Mouse (Mus musculus) intestine, embryonic 16.5 days (tissue): ENCODE results near the gene Tmem88. TPM values are rescaled to one million over a fixed set of nuclear protein-coding genes. Genes with fewer than 3 reads are reported as not detected.

ENCODE experiments used
- ATAC-seq: fragments of 200-750 bp; cut with Nextera tagmentation; 2 replicates; pipeline ENCODE4 v1.8.0; 2017; ENCODE audit warnings: moderate TSS enrichment, moderate library complexity
- H3K27ac ChIP-seq: fragments of 300-500 bp; sonication (generic); 2 replicates; pipeline ENCODE4 v1.5.1; 2014; ENCODE audit warnings: mild to moderate bottlenecking, low read length
- H3K27me3 ChIP-seq: fragments of 300-500 bp; sonication (generic); replicated peaks from 2 replicates; pipeline ENCODE4 v1.6.1; 2014; ENCODE audit warnings: low read length, control low read depth, mixed read lengths; ENCODE audit not compliant: control insufficient read depth, insufficient read depth
- H3K36me3 ChIP-seq: fragments of 300-500 bp; sonication (generic); 2 replicates; pipeline ENCODE4 v1.6.1; 2014; ENCODE audit warnings: low read length, control low read depth; ENCODE audit not compliant: control insufficient read depth, insufficient read depth
- H3K4me1 ChIP-seq: fragments of 300-500 bp; sonication (generic); 2 replicates; pipeline ENCODE4 v1.6.1; 2014; ENCODE audit warnings: low read length, control low read depth, mixed read lengths; ENCODE audit not compliant: control insufficient read depth, insufficient read depth
- H3K4me2 ChIP-seq: fragments of 300-500 bp; sonication (generic); 2 replicates; pipeline ENCODE4 v1.6.1; 2014; ENCODE audit warnings: low read depth, low read length, control low read depth
- H3K4me3 ChIP-seq: fragments of 300-500 bp; sonication (generic); 2 replicates; pipeline ENCODE4 v1.5.1; 2014; ENCODE audit warnings: mild to moderate bottlenecking, low read length
- H3K9ac ChIP-seq: fragments of 300-500 bp; sonication (generic); 2 replicates; pipeline ENCODE4 v1.6.1; 2014; ENCODE audit warnings: low read depth, low read length
- H3K9me3 ChIP-seq: fragments of 300-500 bp; sonication (generic); 2 replicates; pipeline ENCODE4 v1.6.1; 2016; ENCODE audit warnings: low read length, control low read depth; ENCODE audit not compliant: control insufficient read depth
- WGBS: fragments of 180-500 bp; shearing (Covaris S2); extraction: QIAGEN DNeasy Blood & Tissue Kit; methylation state at CpG from one replicate; pipeline ENCODE4 v1.1.7; 2014; 5-methylcytosine and 5-hydroxymethylcytosine counted together
- polyA plus RNA-seq: library from polyadenylated mRNA; unstranded; fragments of >200 nt; fragmentation: Nextera tagmentation; extraction: Ambion mirVana; gene quantifications from 2 replicates; pipeline ENCODE4 v1.2.1, GENCODE M21; 2015

Tmem88 gene
- polyA plus RNA-seq, 1 experiment from 2014 or later, result 31.0 TPM

DNA sequence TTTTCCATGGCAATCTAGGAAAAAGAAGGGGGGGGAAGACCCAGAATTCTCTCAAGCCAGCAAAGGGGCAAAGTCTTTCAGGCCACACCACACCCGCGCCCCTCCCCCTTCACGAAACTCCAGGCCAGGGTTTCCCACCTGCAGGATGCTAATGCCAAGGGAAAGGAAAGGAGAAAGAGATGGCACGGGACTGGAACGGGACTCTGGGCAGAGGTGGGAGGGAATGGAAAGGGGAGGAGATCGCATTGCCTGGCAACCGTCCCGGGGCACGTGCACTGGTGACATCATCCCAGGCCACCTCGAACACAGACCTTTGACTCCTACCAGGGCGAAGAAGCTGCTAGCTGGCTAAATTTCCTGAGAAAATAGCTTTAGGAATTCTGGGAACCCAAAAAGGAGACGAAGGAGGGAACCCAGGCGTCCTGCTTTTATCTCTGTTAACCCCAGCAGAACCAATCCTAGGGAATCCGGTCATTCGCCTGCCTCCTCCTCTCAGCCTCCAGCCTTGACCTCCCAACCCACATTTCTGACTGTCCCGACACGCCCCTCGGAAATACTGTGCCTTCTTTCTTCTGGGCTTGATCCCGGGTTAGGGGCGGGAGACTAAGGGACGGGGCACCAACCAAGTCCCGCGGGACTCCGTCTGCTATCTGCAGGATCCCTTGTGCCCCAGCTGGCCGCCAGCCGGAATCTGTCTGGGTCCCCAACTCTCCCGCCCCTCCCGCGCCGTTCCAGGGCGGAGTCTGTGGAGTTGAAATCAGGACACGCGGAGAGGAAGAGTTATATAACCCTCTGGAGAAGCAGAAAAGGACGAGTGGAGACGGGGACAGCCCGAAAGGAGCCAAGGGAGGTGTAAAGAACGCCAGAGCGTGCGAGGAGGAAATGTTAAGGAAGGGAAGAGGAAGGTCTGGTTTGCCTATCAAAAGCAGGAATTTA, 19.7 kb upstream of the Tmem88 start:
- no peaks in the 10 kb centered on the region for H3K36me3 ChIP-seq
- H3K4me2 ChIP-seq, result peak overlapping the region; percentile 97
- H3K4me3 ChIP-seq, result peak overlapping the region; percentile 65
- peaks cover 46% of the 10 kb centered on the region for H3K4me1 ChIP-seq
- peak overlapping the region; percentile 75 for H3K9ac ChIP-seq
- peak; percentile 57 for ATAC-seq
- H3K27ac ChIP-seq, result peak overlapping the region; percentile 98
- H3K9me3 ChIP-seq, result no peaks in the 10 kb centered on the region
- H3K27me3 ChIP-seq, result peaks cover 6% of the 10 kb centered on the region; the same call in 1 of the 2 replicates
- WGBS, result 0% methylated on average over 39 of the region's 39 CpGs

- Histone ChIP-seq H3K9ac (peak overlapping the region; percentile 75), H3K4me1 (peaks cover 53% of the 10 kb centered on the region)
Observed at GRCm38 (mm10) chr11:69416921-69417448, 19.0 kb upstream of the Tmem88 start.

DNA sequence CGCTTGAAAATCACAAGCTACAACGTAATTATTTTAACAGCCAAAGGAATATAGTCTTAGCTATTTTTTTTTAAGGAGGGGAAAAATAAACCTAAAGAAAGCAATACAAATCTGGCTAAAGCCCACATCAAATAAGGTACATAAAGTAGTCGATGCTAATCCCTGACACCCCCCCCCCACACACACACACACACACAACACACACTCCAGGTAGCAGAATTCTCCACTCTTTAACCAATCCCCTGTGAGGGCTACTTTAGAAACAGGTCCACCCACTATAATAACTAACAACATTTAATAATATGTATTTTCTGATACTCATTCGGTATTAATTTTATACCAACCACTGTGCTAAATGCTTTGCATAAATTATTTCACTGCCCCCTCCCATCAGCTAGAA, 18.5 kb upstream of the Tmem88 start:
- H3K9me3 ChIP-seq, result no peaks in the 10 kb centered on the region
- no peak for ATAC-seq
- WGBS, result 2% methylated on average over 4 of the region's 4 CpGs
- peak overlapping the region; percentile 75 for H3K9ac ChIP-seq
- H3K4me1 ChIP-seq, result peaks cover 56% of the 10 kb centered on the region
- H3K36me3 ChIP-seq, result no peaks in the 10 kb centered on the region
- peaks cover 4% of the 10 kb centered on the region; the same call in 1 of the 2 replicates for H3K27me3 ChIP-seq
- H3K4me3 ChIP-seq, result peak overlapping the region; percentile 65
- H3K4me2 ChIP-seq, result peak overlapping the region; percentile 97
- peak overlapping the region; percentile 98 for H3K27ac ChIP-seq

More at GRCm38 (mm10) chr11:69416921-69417448, 19.0 kb upstream of the Tmem88 start:
- H3K27ac ChIP-seq, result peak overlapping the region; percentile 98
- 5% methylated on average over 8 of the region's 8 CpGs for WGBS
- ATAC-seq, result no peak; the same call in 1 of the 2 replicates
- peak overlapping the region; percentile 97 for H3K4me2 ChIP-seq
- H3K36me3 ChIP-seq, result no peaks in the 10 kb centered on the region
- peak overlapping the region; percentile 65 for H3K4me3 ChIP-seq
- peaks cover 6% of the 10 kb centered on the region; the same call in 1 of the 2 replicates for H3K27me3 ChIP-seq
- H3K9me3 ChIP-seq, result no peaks in the 10 kb centered on the region

DNA sequence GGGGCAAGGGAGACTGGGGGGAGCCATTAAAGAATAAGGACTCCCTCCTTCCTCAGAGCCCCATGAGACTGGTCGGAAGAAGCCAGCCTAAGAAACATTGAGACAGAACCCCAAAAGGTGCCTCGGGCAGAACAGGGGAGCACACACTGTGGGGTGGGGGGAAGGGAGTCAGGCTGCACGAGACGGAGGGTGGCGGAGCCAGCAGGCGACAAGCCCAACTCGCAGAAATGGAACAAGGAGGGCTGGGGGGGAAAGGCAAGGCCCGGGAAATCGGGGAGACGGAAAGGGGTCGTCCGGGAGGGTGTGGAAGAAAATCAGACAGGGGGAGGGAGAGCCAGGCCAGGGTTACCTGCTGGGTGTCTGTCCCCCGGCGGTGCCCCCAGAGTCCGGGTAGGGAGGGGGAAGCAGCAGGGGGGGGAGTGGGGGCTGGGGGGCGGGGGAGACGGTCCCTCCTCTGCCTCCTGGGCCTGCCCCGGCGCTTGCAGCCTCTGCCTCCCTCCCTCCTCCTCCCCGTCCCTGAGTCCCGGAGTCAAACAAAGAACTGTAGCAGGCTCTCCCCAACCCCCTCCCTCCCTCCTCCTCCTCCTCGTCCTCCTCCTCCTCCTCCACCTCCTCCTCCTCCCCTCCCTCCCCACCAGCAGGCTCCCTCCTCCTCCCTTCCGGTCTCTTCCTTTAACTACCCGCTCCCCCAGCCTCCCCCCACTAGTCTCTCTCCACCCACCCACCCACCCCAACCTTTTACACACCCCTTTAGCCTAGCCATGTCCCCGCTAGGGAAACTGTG, 17.8 kb upstream of the Tmem88 start:
- Histone ChIP-seq H3K4me1 (peaks cover 50% of the 10 kb centered on the region), H3K36me3 (no peaks in the 10 kb centered on the region), H3K4me3 (peak overlapping the region; percentile 65), H3K9ac (peak overlapping the region; percentile 75), H3K27me3 (no peaks in the 10 kb centered on the region; the same call in 1 of the 2 replicates), H3K27ac (peak overlapping the region; percentile 98), H3K4me2 (peak overlapping the region; percentile 97), H3K9me3 (no peaks in the 10 kb centered on the region)
- under 1% methylated on average over 17 of the region's 25 CpGs for WGBS
- no peak for ATAC-seq

DNA sequence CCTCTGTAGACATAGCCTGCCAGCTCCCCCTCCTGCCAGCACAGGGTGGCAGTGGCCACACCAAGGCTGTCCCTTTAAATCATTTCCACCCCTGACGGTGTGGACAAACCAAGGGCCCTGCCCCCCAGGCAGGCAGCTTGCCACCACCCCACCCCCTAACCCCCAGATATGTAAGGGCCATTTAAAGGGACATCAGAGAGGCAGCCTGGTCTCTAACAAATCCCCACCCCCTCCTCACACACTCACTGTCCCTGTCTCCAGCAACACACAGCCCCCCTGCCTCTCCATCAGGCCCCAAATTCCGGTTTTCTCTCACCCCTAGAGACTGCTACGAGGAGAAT, 17.3 kb upstream of the Tmem88 start:
- no peaks in the 10 kb centered on the region for H3K36me3 ChIP-seq
- no peaks in the 10 kb centered on the region for H3K9me3 ChIP-seq
- H3K9ac ChIP-seq, result peak overlapping the region; percentile 74
- H3K27me3 ChIP-seq, result no peaks in the 10 kb centered on the region
- H3K4me1 ChIP-seq, result peaks cover 49% of the 10 kb centered on the region
- ATAC-seq, result no peak
- H3K4me3 ChIP-seq, result peak overlapping the region; percentile 65
- H3K4me2 ChIP-seq, result peak overlapping the region; percentile 97
- H3K27ac ChIP-seq, result peak overlapping the region; percentile 96
- 0% methylated on average over 3 of the region's 3 CpGs for WGBS

DNA sequence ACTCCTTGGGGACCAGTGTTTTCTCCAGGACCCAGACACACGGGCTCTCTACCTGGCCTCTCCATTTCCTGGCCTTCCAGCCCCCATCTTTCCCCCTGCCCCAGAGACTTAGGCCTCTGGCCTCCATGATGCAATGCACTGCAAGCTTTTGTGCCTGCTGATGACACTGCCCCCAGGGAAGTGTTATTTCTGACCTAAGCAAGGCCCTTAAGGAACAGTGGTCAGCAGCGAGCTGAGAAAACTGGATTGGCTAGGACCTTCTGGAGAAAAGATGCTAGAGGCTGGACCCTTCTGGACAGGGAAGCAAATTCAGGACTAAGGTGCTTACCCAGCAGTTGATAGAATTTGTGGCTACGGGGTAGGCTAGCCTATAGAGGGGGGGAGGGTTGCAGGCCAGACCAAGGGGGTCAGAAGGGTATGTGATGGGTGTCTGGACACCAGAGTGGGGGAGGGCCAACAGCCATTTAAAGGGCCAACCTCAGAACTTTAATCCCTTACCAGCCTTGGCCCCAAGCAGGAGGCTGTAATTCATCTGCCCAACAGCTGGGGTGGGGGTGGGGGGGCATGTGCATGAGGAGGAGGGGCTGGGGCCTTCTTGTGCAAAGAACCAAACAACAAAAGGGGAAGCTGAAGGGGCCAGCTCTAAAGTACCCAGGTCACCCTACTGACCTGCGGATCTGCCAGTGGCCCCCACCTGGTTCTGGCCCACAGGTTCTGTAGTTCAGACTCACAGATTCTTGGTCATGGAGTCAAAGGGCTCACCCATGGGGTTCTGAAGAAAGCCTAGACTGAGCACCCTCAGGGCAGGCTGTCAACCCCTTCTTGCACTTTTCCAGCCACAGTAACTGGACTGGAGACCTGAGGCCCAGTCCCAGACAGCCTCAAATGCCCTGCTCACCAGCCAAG, 16.6 kb upstream of the Tmem88 start:
- no peaks in the 10 kb centered on the region for H3K36me3 ChIP-seq
- H3K9me3 ChIP-seq, result no peaks in the 10 kb centered on the region
- WGBS, result 8% methylated on average over 4 of the region's 4 CpGs
- peak overlapping the region; percentile 96 for H3K27ac ChIP-seq
- ATAC-seq, result no peak
- peak overlapping the region; percentile 74 for H3K9ac ChIP-seq
- H3K4me3 ChIP-seq, result peak overlapping the region; percentile 65
- no peaks in the 10 kb centered on the region for H3K27me3 ChIP-seq
- peaks cover 47% of the 10 kb centered on the region for H3K4me1 ChIP-seq
- H3K4me2 ChIP-seq, result peak overlapping the region; percentile 97

DNA sequence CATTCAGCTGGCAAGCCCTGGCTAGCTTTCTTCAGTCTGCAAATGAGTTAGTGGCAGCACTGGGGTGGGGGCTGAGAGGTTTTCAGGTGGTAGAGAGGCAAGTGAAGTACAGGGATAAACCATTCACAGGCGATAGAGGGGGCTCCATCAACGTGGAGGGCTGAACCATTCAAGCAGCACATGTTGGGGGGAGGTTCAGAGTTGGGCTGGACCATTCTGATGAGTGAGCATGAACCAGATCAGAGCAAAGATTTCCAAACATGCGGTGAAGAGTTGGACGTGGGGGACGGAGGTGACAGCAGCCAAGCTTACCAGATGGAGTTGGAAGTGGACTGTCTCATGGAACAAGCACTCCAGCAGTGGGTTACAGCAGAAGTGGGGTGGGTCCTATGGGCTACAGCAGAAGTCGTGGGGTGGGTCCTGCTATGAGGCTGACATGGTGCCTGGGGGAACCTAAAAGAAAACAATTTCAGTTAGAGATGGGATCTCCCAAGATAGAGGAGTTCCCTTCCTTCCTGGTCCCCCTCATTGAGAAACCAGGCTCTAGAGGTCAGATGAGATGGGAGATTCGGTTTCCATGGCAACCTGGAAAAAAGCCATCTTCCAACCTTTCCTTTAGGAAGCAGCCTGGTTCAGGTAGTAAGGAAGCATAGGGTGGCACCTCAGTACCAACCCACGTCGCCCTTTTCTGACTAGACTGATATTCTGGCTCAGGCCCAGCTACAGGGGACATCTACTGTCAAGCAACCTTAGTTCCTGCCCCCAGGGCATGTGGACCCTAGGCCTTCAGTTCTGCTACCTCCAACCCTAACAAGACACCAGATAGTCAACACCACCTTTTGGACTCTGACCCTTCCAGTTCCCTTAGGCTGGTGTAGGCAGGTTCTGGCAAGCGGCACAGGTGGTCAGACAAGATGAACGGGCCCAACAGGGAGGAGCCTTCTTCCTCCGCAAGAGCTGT, 15.5 kb upstream of the Tmem88 start, which contains the start of gene Kdm6b:
Kdm6b (minus strand) TSS at position 455 of the 961 bp plus-strand sequence.
- H3K9ac ChIP-seq, result peak within 1 kb of the TSS; percentile 74
- H3K36me3 ChIP-seq, result no peaks in the 10 kb centered on the region
- 33% methylated on average over 12 of the region's 12 CpGs for WGBS
- no peaks in the 10 kb centered on the region for H3K9me3 ChIP-seq
- H3K27me3 ChIP-seq, result no peaks in the 10 kb centered on the region
- H3K4me3 ChIP-seq, result peak within 1 kb of the TSS; percentile 65
- peak within 1 kb of the TSS; percentile 96 for H3K27ac ChIP-seq
- H3K4me2 ChIP-seq, result peak within 1 kb of the TSS; percentile 97
- no peak for ATAC-seq
- H3K4me1 ChIP-seq, result peaks cover 47% of the 10 kb centered on the region

DNA sequence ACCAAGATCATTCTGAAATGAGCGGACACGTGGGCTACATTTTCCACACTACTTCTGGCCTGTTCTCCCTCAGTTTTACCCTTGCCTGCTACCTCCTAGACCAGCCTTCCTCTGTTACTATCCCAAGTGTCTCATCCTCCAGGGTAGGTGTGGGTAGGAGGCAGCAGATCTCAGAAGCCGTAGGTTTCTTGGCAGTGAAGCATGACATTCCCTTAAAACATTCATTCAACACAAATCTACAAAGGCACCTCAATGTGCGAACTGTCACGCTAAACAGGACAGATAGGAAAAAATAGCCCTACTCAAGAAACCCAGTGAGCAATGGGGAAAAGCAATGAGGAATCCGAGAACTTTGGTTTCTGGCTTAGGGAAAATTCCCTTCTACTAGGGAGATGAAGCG, 14.5 kb upstream of the Tmem88 start:
- Histone ChIP-seq H3K27ac (0 out of 2 replicates have a peak overlapping the region, but pooled peaks have one; percentile 96), H3K9me3 (no peaks in the 10 kb centered on the region), H3K4me1 (peaks cover 54% of the 10 kb centered on the region), H3K9ac (peak overlapping the region; percentile 74; the same call in 1 of the 2 replicates), H3K36me3 (peaks cover under 1% of the 10 kb centered on the region; the same call in 1 of the 2 replicates), H3K27me3 (no peaks in the 10 kb centered on the region), H3K4me2 (peak overlapping the region; percentile 97), H3K4me3 (no peak overlapping the region)
- no peak for ATAC-seq
- 64% methylated on average over 7 of the region's 7 CpGs for WGBS
